In genomic region chr4:3054886-3055285, GRCm38 (mm10) we compare ENCODE assay signal across 33 mouse cellular contexts.
DNase-seq lines count a peak whose midpoint lies in the region; ATAC-seq lines count a peak whose summit lies in the region.
"Had no signal": no experiment of that assay in that cellular context is flagged by ENCODE, and none has a peak within 500 bp of the region (broad histone marks: within the 10 kb centered on the region; RNA-seq: fewer than 3 reads in every experiment).

No protein-coding gene starts in this region.

- peak; percentile 40 for DNase-seq in forebrain, embryonic 11.5 days (ENCODE audit: low spot score)
- peak; percentile 66 for DNase-seq in heart, embryonic 10.5 days (ENCODE audit: low spot score)
- DNase-seq in lung, postnatal 10 days, result peak; percentile 0
- DNase-seq in lung, postnatal 14 days, result no peak
- DNase-seq in testis, postnatal 14 days (ENCODE audit: low spot score), result peak; percentile 1
- no peak for DNase-seq in testis, postnatal 10 days (ENCODE audit: low spot score)
- DNase-seq: adrenal gland, adult 8-10 months; cerebellum, adult 8-10 months; kidney, adult 11 months; kidney, postnatal 36 days; retina, postnatal 1 day; right cerebral cortex, postnatal 14 days; thymus, adult 2 months; thymus, postnatal 36 days had no signal

- H3K4me1 ChIP-seq in forebrain, embryonic 11.5 days (replicated peaks; ENCODE audit: control insufficient read depth, insufficient read depth, low read length), result no peaks in the 10 kb centered on the region
- H3K4me1 ChIP-seq in forebrain, embryonic 16.5 days (replicated peaks; ENCODE audit: control insufficient read depth, insufficient read depth, low read length), result no peaks in the 10 kb centered on the region
- no peaks in the 10 kb centered on the region for H3K4me1 ChIP-seq in heart, embryonic 10.5 days
- H3K4me1 ChIP-seq in heart, embryonic 11.5 days (ENCODE audit: control insufficient read depth, insufficient read depth, low read length), result no peaks in the 10 kb centered on the region
- H3K4me1 ChIP-seq: embryonic facial prominence, embryonic 10.5 days; embryonic facial prominence, embryonic 15.5 days; forebrain, embryonic 13.5 days; heart, embryonic 15.5 days; hindbrain, embryonic 15.5 days; kidney, embryonic 15.5 days; limb, embryonic 12.5 days; midbrain, embryonic 10.5 days; neural tube, embryonic 13.5 days had no signal

- no peak overlapping the region for H3K9ac ChIP-seq in forebrain, embryonic 11.5 days (ENCODE audit: low read length)
- H3K9ac ChIP-seq in forebrain, embryonic 16.5 days (replicated peaks; ENCODE audit: low read depth, low read length), result no peak overlapping the region
- H3K9ac ChIP-seq in heart, embryonic 11.5 days (ENCODE audit: low read depth, low read length), result no peak overlapping the region
- H3K9ac ChIP-seq: embryonic facial prominence, embryonic 15.5 days; forebrain, embryonic 13.5 days; heart, embryonic 15.5 days; hindbrain, embryonic 15.5 days; kidney, embryonic 15.5 days; limb, embryonic 12.5 days; neural tube, embryonic 13.5 days had no signal

- no peak for ATAC-seq in forebrain, embryonic 11.5 days (replicated peaks; ENCODE audit: low FRiP score)
- ATAC-seq in forebrain, embryonic 16.5 days, result no peak
- no peak for ATAC-seq in heart, embryonic 11.5 days (replicated peaks; ENCODE audit: insufficient number of reproducible peaks, low FRiP score, low TSS enrichment)
- ATAC-seq: forebrain, embryonic 13.5 days; inflammation-experienced regulatory T-cells, adult 6 months had no signal

- peaks cover 81% of the 10 kb centered on the region for H3K9me3 ChIP-seq in forebrain, embryonic 11.5 days (ENCODE audit: control insufficient read depth, low read length)
- peaks cover 81% of the 10 kb centered on the region for H3K9me3 ChIP-seq in forebrain, embryonic 16.5 days (ENCODE audit: control insufficient read depth, low read length)
- peaks cover 82% of the 10 kb centered on the region for H3K9me3 ChIP-seq in heart, embryonic 10.5 days
- peaks cover 82% of the 10 kb centered on the region for H3K9me3 ChIP-seq in heart, embryonic 11.5 days (replicated peaks; ENCODE audit: control insufficient read depth, low read length)

- no peaks in the 10 kb centered on the region for H3K27me3 ChIP-seq in forebrain, embryonic 11.5 days (ENCODE audit: control insufficient read depth, insufficient read depth, low read length)
- no peaks in the 10 kb centered on the region for H3K27me3 ChIP-seq in forebrain, embryonic 16.5 days (replicated peaks; ENCODE audit: control insufficient read depth, insufficient read depth, low read length)
- no peaks in the 10 kb centered on the region for H3K27me3 ChIP-seq in heart, embryonic 10.5 days (ENCODE audit: insufficient read depth, poor library complexity, severe bottlenecking)
- no peaks in the 10 kb centered on the region for H3K27me3 ChIP-seq in heart, embryonic 11.5 days (ENCODE audit: control insufficient read depth, insufficient read depth, low read length)
- H3K27me3 ChIP-seq: embryonic facial prominence, embryonic 15.5 days; forebrain, embryonic 13.5 days; heart, embryonic 15.5 days; hindbrain, embryonic 15.5 days; kidney, embryonic 15.5 days; limb, embryonic 12.5 days; neural tube, embryonic 13.5 days had no signal

- no peak overlapping the region for H3K27ac ChIP-seq in forebrain, embryonic 11.5 days (ENCODE audit: low read depth, low read length)
- no peak overlapping the region for H3K27ac ChIP-seq in forebrain, embryonic 16.5 days (ENCODE audit: low read length)
- no peak overlapping the region for H3K27ac ChIP-seq in heart, embryonic 10.5 days
- no peak overlapping the region for H3K27ac ChIP-seq in heart, embryonic 11.5 days (ENCODE audit: low read depth, low read length)
- H3K27ac ChIP-seq: embryonic facial prominence, embryonic 10.5 days; embryonic facial prominence, embryonic 15.5 days; forebrain, embryonic 13.5 days; gastrocnemius, adult 2 months; heart, embryonic 15.5 days; hindbrain, embryonic 15.5 days; kidney, embryonic 15.5 days; layer of hippocampus, adult 2 months; left cerebral cortex, adult 2 months; limb, embryonic 12.5 days; macrophage; midbrain, embryonic 10.5 days; neural tube, embryonic 13.5 days had no signal

- no peaks in the 10 kb centered on the region for H3K36me3 ChIP-seq in forebrain, embryonic 11.5 days (ENCODE audit: control insufficient read depth, insufficient read depth, low read length)
- no peaks in the 10 kb centered on the region for H3K36me3 ChIP-seq in forebrain, embryonic 16.5 days (ENCODE audit: control insufficient read depth, insufficient read depth)
- H3K36me3 ChIP-seq in heart, embryonic 10.5 days, result no peaks in the 10 kb centered on the region
- peaks cover 6% of the 10 kb centered on the region for H3K36me3 ChIP-seq in heart, embryonic 11.5 days (ENCODE audit: control insufficient read depth, insufficient read depth, low read length)
- H3K36me3 ChIP-seq: embryonic facial prominence, embryonic 10.5 days; embryonic facial prominence, embryonic 15.5 days; G1E; heart, embryonic 15.5 days; hindbrain, embryonic 15.5 days; kidney, embryonic 15.5 days; limb, embryonic 12.5 days; midbrain, embryonic 10.5 days had no signal

- H3K4me3 ChIP-seq in forebrain, embryonic 11.5 days (ENCODE audit: low read depth, low read length), result no peak overlapping the region
- no peak overlapping the region for H3K4me3 ChIP-seq in forebrain, embryonic 16.5 days (replicated peaks; ENCODE audit: low read length)
- H3K4me3 ChIP-seq in heart, embryonic 10.5 days, result no peak overlapping the region
- H3K4me3 ChIP-seq in heart, embryonic 11.5 days (ENCODE audit: low read depth, low read length), result no peak overlapping the region
- H3K4me3 ChIP-seq: embryonic facial prominence, embryonic 10.5 days; embryonic facial prominence, embryonic 15.5 days; forebrain, embryonic 13.5 days; gastrocnemius, adult 2 months; heart, embryonic 15.5 days; hindbrain, embryonic 15.5 days; kidney, embryonic 15.5 days; layer of hippocampus, adult 2 months; left cerebral cortex, adult 2 months; limb, embryonic 12.5 days; midbrain, embryonic 10.5 days; myocyte; neural tube, embryonic 13.5 days had no signal

- H3K4me2 ChIP-seq in forebrain, embryonic 11.5 days (ENCODE audit: low read depth, low read length, severe bottlenecking), result no peak overlapping the region
- H3K4me2 ChIP-seq in forebrain, embryonic 16.5 days (ENCODE audit: low read length), result no peak overlapping the region
- H3K4me2 ChIP-seq in heart, embryonic 11.5 days, result no peak overlapping the region
- H3K4me2 ChIP-seq: embryonic facial prominence, embryonic 15.5 days; forebrain, embryonic 13.5 days; heart, embryonic 15.5 days; hindbrain, embryonic 15.5 days; kidney, embryonic 15.5 days; limb, embryonic 12.5 days; liver, embryonic 11.5 days; neural tube, embryonic 13.5 days had no signal

Comparison
In these comparisons a context has a peak if more than half of its experiments do, and no peak if none do; other contexts are left out.
1. DNase-seq: peak in forebrain, embryonic 11.5 days (single experiment), heart, embryonic 10.5 days (single experiment), lung, postnatal 10 days (single experiment) and testis, postnatal 14 days (single experiment); none in lung, postnatal 14 days (single experiment) and testis, postnatal 10 days (single experiment).